8 mouse cellular contexts compared by ENCODE assay signal in genomic region chr15:81585746-81586461, GRCm38 (mm10). TPM values are rescaled to one million over a fixed set of nuclear protein-coding genes. Genes with fewer than 3 reads are reported as not detected.
DNase-seq lines count a peak whose midpoint lies in the region; ATAC-seq lines count a peak whose summit lies in the region.

No protein-coding gene starts in this region.

- H3K4me2 ChIP-seq in intestine, embryonic 16.5 days (ENCODE audit: low read depth, low read length): peak overlapping the region; percentile 62

- H3K27me3 ChIP-seq in intestine, embryonic 16.5 days (replicated peaks; ENCODE audit: control insufficient read depth, insufficient read depth, low read length): no peaks in the 10 kb centered on the region
- no peaks in the 10 kb centered on the region for H3K27me3 ChIP-seq in midbrain, embryonic 10.5 days (ENCODE audit: low read depth, poor library complexity, severe bottlenecking)

- H3K4me1 ChIP-seq in intestine, embryonic 16.5 days (ENCODE audit: control insufficient read depth, insufficient read depth, low read length): peaks cover 6% of the 10 kb centered on the region; the same call in 1 of the 2 replicates
- peaks cover 27% of the 10 kb centered on the region for H3K4me1 ChIP-seq in midbrain, embryonic 10.5 days

- peak; percentile 95 for DNase-seq in adrenal gland, adult 2 months
- peak; percentile 89 for DNase-seq in embryo, embryonic 11 days
- DNase-seq in gastrocnemius, postnatal 36 days: peak; percentile 80 to 83
- DNase-seq in left cerebral cortex, postnatal 36 days (ENCODE audit: low spot score in 2 of 2): peak; percentile 86
- DNase-seq in midbrain, embryonic 10.5 days (ENCODE audit: low spot score): peak; percentile 86
- DNase-seq in right cerebral cortex, postnatal 4 days: peak; percentile 78
- DNase-seq in yolk sac, embryonic 10.5 days (ENCODE audit: low spot score): peak; percentile 92

- H3K36me3 ChIP-seq in intestine, embryonic 16.5 days (ENCODE audit: control insufficient read depth, insufficient read depth, low read length): no peaks in the 10 kb centered on the region
- peaks cover 26% of the 10 kb centered on the region for H3K36me3 ChIP-seq in midbrain, embryonic 10.5 days

- intact Hi-C loops in gastrocnemius, postnatal 36 days (cut with DNase I): loop anchor here (2.0 kb wide), 1 partner anchor 121 kb away; no protein-coding TSS in a partner anchor
- intact Hi-C loops in left cerebral cortex, postnatal 36 days (cut with DNase I): loop anchor here (1.0 to 5.0 kb wide), 3 partner anchors 63 to 189 kb away; partner anchors contain the start of gene Rbx1

- no peaks in the 10 kb centered on the region for H3K9me3 ChIP-seq in intestine, embryonic 16.5 days (ENCODE audit: control insufficient read depth, low read length)
- no peaks in the 10 kb centered on the region for H3K9me3 ChIP-seq in midbrain, embryonic 10.5 days (replicated peaks)

- ATAC-seq in intestine, embryonic 16.5 days: peak; percentile 75

- H3K9ac ChIP-seq in intestine, embryonic 16.5 days (ENCODE audit: low read depth, low read length): peak overlapping the region; percentile 99

- 0% methylated on average over 54 of the region's 77 CpGs for WGBS in intestine, embryonic 16.5 days
- WGBS in midbrain, embryonic 10.5 days: under 1% methylated on average over 71 of the region's 77 CpGs

- H3K4me3 ChIP-seq in intestine, embryonic 16.5 days (ENCODE audit: low read length): peak overlapping the region; percentile 79
- peak overlapping the region; percentile 98 for H3K4me3 ChIP-seq in midbrain, embryonic 10.5 days

- peak overlapping the region; percentile 100 for H3K27ac ChIP-seq in intestine, embryonic 16.5 days (ENCODE audit: low read length)
- H3K27ac ChIP-seq in midbrain, embryonic 10.5 days (replicated peaks): peak overlapping the region; percentile 100

RNA-seq across cellular contexts. Expression of gene Ep300, which starts 0.8 kb away (rescaled TPM):
- 10 to 100 TPM; 56.0 to 71.2 TPM for total RNA-seq in adrenal gland, adult 2 months (2021)
- polyA plus RNA-seq in adrenal gland, adult 2 months (2012; rRNA removed): 19.5 and 26.5 TPM in 2 replicates
- 10 to 100 TPM; 30.5 to 33.8 TPM for total RNA-seq in gastrocnemius, postnatal 36 days (2021)
- 9.9 and 13.1 TPM in 2 replicates for polyA plus RNA-seq in intestine, embryonic 16.5 days (2015; fragmentation: Nextera tagmentation; extraction: Ambion mirVana)
- total RNA-seq in left cerebral cortex, postnatal 36 days (2021): 10 to 100 TPM; 68.3 to 82.0 TPM
- polyA plus RNA-seq in midbrain, embryonic 10.5 days (2016; fragmentation: Nextera tagmentation; extraction: Ambion mirVana): 14.1 and 21.1 TPM in 2 replicates

Comparison
In these comparisons a context has a peak if more than half of its experiments do, and no peak if none do; other contexts are left out.
1. Peak in every context shown above with its lines: DNase-seq, ATAC-seq, H3K4me3 ChIP-seq and H3K27ac ChIP-seq.